Mouse (Mus musculus): Measurements from ENCODE around the gene Olfr1416. TPM values are rescaled to one million over a fixed set of nuclear protein-coding genes. Genes with fewer than 3 reads are reported as not detected.

The Olfr1416 gene
- total and polyA plus RNA-seq, 3 experiments: not detected

- DNase-seq (ENCODE audit: extremely low read depth): peak; percentile 9
- no peaks in the 10 kb centered on the region for H3K79me2 ChIP-seq (replicated peaks; ENCODE audit: control insufficient read depth, extremely low read depth, insufficient read depth, poor library complexity, severe bottlenecking)
- no peaks in the 10 kb centered on the region for H3K4me1 ChIP-seq (ENCODE audit: control insufficient read depth in 1 of 2, insufficient read depth in 2 of 2)
- H3K4me2 ChIP-seq (ENCODE audit: insufficient read depth, low read depth, poor library complexity, severe bottlenecking): no peak overlapping the region
- peaks cover 76% of the 10 kb centered on the region for H3K27me3 ChIP-seq (replicated peaks)
- dilution Hi-C loops (cut with MboI; ENCODE audit: extremely low pct_ligation_motif_present, extremely low pct_unique_long_range_greater_than_20kb, low sequenced_read_pairs): no loop called here
- H3K9ac ChIP-seq (ENCODE audit: insufficient read depth, low read depth): no peak overlapping the region
- no peak overlapping the region for H3K4me3 ChIP-seq (replicated peaks in 1 of 3; ENCODE audit: low read depth in 2 of 3, low read length in 2 of 3, poor library complexity in 1 of 3)
- no peaks in the 10 kb centered on the region for H3K9me3 ChIP-seq (replicated peaks; ENCODE audit: low read length)
- H3K27ac ChIP-seq (ENCODE audit: insufficient read depth, low read depth): no peak overlapping the region
- in situ Hi-C loops (cut with MboI; ENCODE audit: low pct_ligation_motif_present, low pct_unique_long_range_greater_than_20kb, low sequenced_read_pairs): no loop called here
- H3K36me3 ChIP-seq (replicated peaks in 1 of 2; ENCODE audit: control insufficient read depth in 1 of 2, insufficient read depth in 1 of 2, low read length in 1 of 2): no peaks in the 10 kb centered on the region
- TF ChIP-seq CTCF (conservative IDR thresholded peaks at IDR 0.05 in 1 of 2, IDR thresholded peaks at IDR 0.05 in 1 of 2; ENCODE audit: low read depth in 2 of 2, low read length in 2 of 2) (peak; percentile 38 to 79; a peak in 3 of 4 replicates), TBP (conservative IDR thresholded peaks at IDR 0.05; ENCODE audit: low read depth, low read length) (no peak), ZNF384 (IDR thresholded peaks at IDR 0.05; ENCODE audit: low read depth, low read length) (peak; percentile 99), RCOR1 (conservative IDR thresholded peaks at IDR 0.05; ENCODE audit: low read depth, low read length) (no peak), POLR2A (IDR thresholded peaks at IDR 0.05; ENCODE audit: low read depth, low read length) (no peak), MAZ (IDR thresholded peaks at IDR 0.05; ENCODE audit: low read depth, low read length) (no peak), PAX5 (IDR thresholded peaks at IDR 0.05; ENCODE audit: low read length) (no peak), SIN3A (IDR thresholded peaks at IDR 0.05; ENCODE audit: low read length) (no peak), USF2 (conservative IDR thresholded peaks at IDR 0.05; ENCODE audit: low read depth, low read length) (no peak), UBTF (IDR thresholded peaks at IDR 0.05; ENCODE audit: low read depth, low read length) (no peak), CHD1 (IDR thresholded peaks at IDR 0.05; ENCODE audit: low read depth, low read length) (no peak), JUND (conservative IDR thresholded peaks at IDR 0.05; ENCODE audit: low read depth, low read length) (no peak), TCF12 (IDR thresholded peaks at IDR 0.05; ENCODE audit: low read depth, low read length) (no peak), E2F4 (IDR thresholded peaks at IDR 0.05; ENCODE audit: insufficient replicate concordance, low read depth, low read length) (no peak), POLR2AphosphoS2 (IDR thresholded peaks at IDR 0.05; ENCODE audit: low read depth, low read length) (no peak), NRF1 (IDR thresholded peaks at IDR 0.05; ENCODE audit: low read depth, low read length) (no peak), MAFK (IDR thresholded peaks at IDR 0.05; ENCODE audit: insufficient replicate concordance, low read length) (no peak), ZMIZ1 (IDR thresholded peaks at IDR 0.05; ENCODE audit: low read depth, low read length) (no peak), SMC3 (IDR thresholded peaks at IDR 0.05; ENCODE audit: low read depth, low read length) (peak; percentile 72), BHLHE40 (IDR thresholded peaks at IDR 0.05; ENCODE audit: low read depth, low read length) (no peak), GABPA (IDR thresholded peaks at IDR 0.05; ENCODE audit: insufficient replicate concordance, low read depth, low read length) (no peak), ELF1 (IDR thresholded peaks at IDR 0.05; ENCODE audit: low read depth, low read length) (no peak), MEF2A (IDR thresholded peaks at IDR 0.05; ENCODE audit: borderline replicate concordance, low read depth, low read length) (no peak), RAD21 (IDR thresholded peaks at IDR 0.05; ENCODE audit: low read depth, low read length) (peak; percentile 75)
Measured at GRCm38 (mm10) chr1:92521376-92521775, 36.5 kb upstream of the Olfr1416 start.

Measured in CH12.LX (cell line).